Mouse (Mus musculus): ENCODE data around the gene Kazn. TPM values are rescaled to one million over a fixed set of nuclear protein-coding genes. Genes with fewer than 3 reads are reported as not detected.

The Kazn gene
- total and polyA plus RNA-seq, 3 experiments = 1.3 to 9.7 (median 4.2) TPM

- dilution Hi-C loops (cut with MboI; ENCODE audit: extremely low pct_ligation_motif_present, extremely low pct_unique_long_range_greater_than_20kb, low sequenced_read_pairs) = no loop called here
- no peak overlapping the region for H3K4me2 ChIP-seq (ENCODE audit: insufficient read depth, low read depth, poor library complexity, severe bottlenecking)
These were observed 112.4 kb downstream of the Kazn start for GRCm38 (mm10) chr4:142126641-142127274.

DNA sequence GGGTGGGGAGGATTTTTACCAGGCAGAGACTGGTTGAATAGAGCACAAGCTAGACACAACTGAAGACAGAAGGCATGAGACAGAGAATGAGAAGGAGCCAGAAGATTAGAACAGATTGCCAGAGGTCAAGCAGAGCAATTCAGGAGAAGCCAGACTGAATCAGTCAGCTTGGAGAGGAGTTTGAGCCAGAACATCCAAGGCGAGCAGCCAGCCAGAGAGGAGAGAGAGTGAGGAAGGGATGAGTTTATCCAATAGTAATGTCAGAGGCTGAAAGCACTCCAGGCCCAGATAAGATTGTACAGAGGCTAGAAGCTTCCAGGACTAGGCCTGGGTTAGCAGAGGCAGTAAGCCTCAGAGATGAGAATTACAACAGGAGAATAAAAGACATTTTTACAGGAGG, 118.0 kb downstream of the Kazn start:
- in situ Hi-C loops (cut with MboI; ENCODE audit: low pct_ligation_motif_present, low pct_unique_long_range_greater_than_20kb, low sequenced_read_pairs) (loop anchor here (25.0 kb wide), 1 partner anchor 891 kb away; no protein-coding TSS in a partner anchor), dilution Hi-C loops (cut with MboI; ENCODE audit: extremely low pct_ligation_motif_present, extremely low pct_unique_long_range_greater_than_20kb, low sequenced_read_pairs) (no loop called here)
- Histone ChIP-seq H3K79me2 (replicated peaks; ENCODE audit: control insufficient read depth, extremely low read depth, insufficient read depth, poor library complexity, severe bottlenecking) (no peaks in the 10 kb centered on the region), H3K4me2 (ENCODE audit: insufficient read depth, low read depth, poor library complexity, severe bottlenecking) (no peak overlapping the region), H3K9ac (ENCODE audit: insufficient read depth, low read depth) (no peak overlapping the region), H3K4me1 (ENCODE audit: control insufficient read depth in 1 of 2, insufficient read depth in 2 of 2) (peaks cover 0 to 5% of the 10 kb centered on the region in 2 experiments; a peak in 1 of 4 replicates), H3K36me3 (replicated peaks in 1 of 2; ENCODE audit: control insufficient read depth in 1 of 2, insufficient read depth in 1 of 2, low read length in 1 of 2) (no peaks in the 10 kb centered on the region), H3K27me3 (replicated peaks) (no peaks in the 10 kb centered on the region), H3K9me3 (replicated peaks; ENCODE audit: low read length) (no peaks in the 10 kb centered on the region), H3K4me3 (replicated peaks in 1 of 3; ENCODE audit: low read depth in 2 of 3, low read length in 2 of 3, poor library complexity in 1 of 3) (no peak overlapping the region), H3K27ac (ENCODE audit: insufficient read depth, low read depth) (no peak overlapping the region)
- no peak for DNase-seq (ENCODE audit: extremely low read depth)
- TF ChIP-seq MXI1 (IDR thresholded peaks at IDR 0.05; ENCODE audit: low read depth, low read length) (no peak), ZMIZ1 (IDR thresholded peaks at IDR 0.05; ENCODE audit: low read depth, low read length) (no peak), JUND (conservative IDR thresholded peaks at IDR 0.05; ENCODE audit: low read depth, low read length) (no peak), ZKSCAN1 (IDR thresholded peaks at IDR 0.05; ENCODE audit: borderline replicate concordance, low read depth, low read length) (no peak), MAX (IDR thresholded peaks at IDR 0.05; ENCODE audit: low read length) (no peak), UBTF (IDR thresholded peaks at IDR 0.05; ENCODE audit: low read depth, low read length) (no peak), USF1 (IDR thresholded peaks at IDR 0.05; ENCODE audit: low read depth, low read length) (no peak), POLR2A (IDR thresholded peaks at IDR 0.05; ENCODE audit: low read depth, low read length) (no peak), ELF1 (IDR thresholded peaks at IDR 0.05; ENCODE audit: low read depth, low read length) (no peak), SIN3A (IDR thresholded peaks at IDR 0.05; ENCODE audit: low read length) (no peak), ETS1 (conservative IDR thresholded peaks at IDR 0.05; ENCODE audit: low read depth, low read length) (no peak), NELFE (IDR thresholded peaks at IDR 0.05; ENCODE audit: low read depth, low read length) (no peak), EP300 (IDR thresholded peaks at IDR 0.05; ENCODE audit: low read length) (no peak), NRF1 (IDR thresholded peaks at IDR 0.05; ENCODE audit: low read depth, low read length) (no peak), RAD21 (IDR thresholded peaks at IDR 0.05; ENCODE audit: low read depth, low read length) (no peak), ZNF384 (IDR thresholded peaks at IDR 0.05; ENCODE audit: low read depth, low read length) (no peak), IRF4 (IDR thresholded peaks at IDR 0.05; ENCODE audit: low read depth, low read length) (no peak), MEF2A (IDR thresholded peaks at IDR 0.05; ENCODE audit: borderline replicate concordance, low read depth, low read length) (no peak), BHLHE40 (IDR thresholded peaks at IDR 0.05; ENCODE audit: low read depth, low read length) (no peak), ZC3H11A (IDR thresholded peaks at IDR 0.05; ENCODE audit: low read depth, low read length) (no peak)

More at GRCm38 (mm10) chr4:142126641-142127274, 112.4 kb downstream of the Kazn start:
- Histone ChIP-seq H3K27ac (ENCODE audit: insufficient read depth, low read depth) (no peak overlapping the region), H3K4me3 (replicated peaks in 1 of 3; ENCODE audit: low read depth in 2 of 3, low read length in 2 of 3, poor library complexity in 1 of 3) (no peak overlapping the region), H3K4me1 (ENCODE audit: control insufficient read depth in 1 of 2, insufficient read depth in 2 of 2) (peaks cover 7 to 10% of the 10 kb centered on the region in 2 experiments; a peak in 3 of 4 replicates), H3K9ac (ENCODE audit: insufficient read depth, low read depth) (no peak overlapping the region), H3K27me3 (replicated peaks) (no peaks in the 10 kb centered on the region), H3K9me3 (replicated peaks; ENCODE audit: low read length) (no peaks in the 10 kb centered on the region), H3K79me2 (replicated peaks; ENCODE audit: control insufficient read depth, extremely low read depth, insufficient read depth, poor library complexity, severe bottlenecking) (no peaks in the 10 kb centered on the region), H3K36me3 (replicated peaks in 1 of 2; ENCODE audit: control insufficient read depth in 1 of 2, insufficient read depth in 1 of 2, low read length in 1 of 2) (no peaks in the 10 kb centered on the region)
- TF ChIP-seq RAD21 (IDR thresholded peaks at IDR 0.05; ENCODE audit: low read depth, low read length) (no peak), UBTF (IDR thresholded peaks at IDR 0.05; ENCODE audit: low read depth, low read length) (no peak), ELF1 (IDR thresholded peaks at IDR 0.05; ENCODE audit: low read depth, low read length) (no peak), ZNF384 (IDR thresholded peaks at IDR 0.05; ENCODE audit: low read depth, low read length) (no peak), USF1 (IDR thresholded peaks at IDR 0.05; ENCODE audit: low read depth, low read length) (no peak), BHLHE40 (IDR thresholded peaks at IDR 0.05; ENCODE audit: low read depth, low read length) (no peak), E2F4 (IDR thresholded peaks at IDR 0.05; ENCODE audit: insufficient replicate concordance, low read depth, low read length) (no peak), ZMIZ1 (IDR thresholded peaks at IDR 0.05; ENCODE audit: low read depth, low read length) (no peak), EP300 (IDR thresholded peaks at IDR 0.05; ENCODE audit: low read length) (no peak), SIN3A (IDR thresholded peaks at IDR 0.05; ENCODE audit: low read length) (no peak), RCOR1 (conservative IDR thresholded peaks at IDR 0.05; ENCODE audit: low read depth, low read length) (no peak), MAZ (IDR thresholded peaks at IDR 0.05; ENCODE audit: low read depth, low read length) (no peak), CHD2 (IDR thresholded peaks at IDR 0.05; ENCODE audit: low read length) (no peak), GABPA (IDR thresholded peaks at IDR 0.05; ENCODE audit: insufficient replicate concordance, low read depth, low read length) (no peak), ZKSCAN1 (IDR thresholded peaks at IDR 0.05; ENCODE audit: borderline replicate concordance, low read depth, low read length) (no peak), IRF4 (IDR thresholded peaks at IDR 0.05; ENCODE audit: low read depth, low read length) (no peak), JUND (conservative IDR thresholded peaks at IDR 0.05; ENCODE audit: low read depth, low read length) (no peak)
- in situ Hi-C loops (cut with MboI; ENCODE audit: low pct_ligation_motif_present, low pct_unique_long_range_greater_than_20kb, low sequenced_read_pairs) = no loop called here
- DNase-seq (ENCODE audit: extremely low read depth) = no peak

Measured in CH12.LX (cell line).